Mouse (Mus musculus) adipocyte (in vitro differentiated cells): ENCODE results near the gene Wt1.

Source experiments
- DNase-seq: peaks from one replicate; pipeline ENCODE4 v3.0.0-alpha.2; 2016; ENCODE audit warnings: low spot score

The Wt1 gene

GRCm38 (mm10) chr2:105126279-105126678 lies at the start of gene Wt1:
Gene Wt1 (plus strand): TSS chr2:105126529.
- DNase-seq = no peak

DNA sequence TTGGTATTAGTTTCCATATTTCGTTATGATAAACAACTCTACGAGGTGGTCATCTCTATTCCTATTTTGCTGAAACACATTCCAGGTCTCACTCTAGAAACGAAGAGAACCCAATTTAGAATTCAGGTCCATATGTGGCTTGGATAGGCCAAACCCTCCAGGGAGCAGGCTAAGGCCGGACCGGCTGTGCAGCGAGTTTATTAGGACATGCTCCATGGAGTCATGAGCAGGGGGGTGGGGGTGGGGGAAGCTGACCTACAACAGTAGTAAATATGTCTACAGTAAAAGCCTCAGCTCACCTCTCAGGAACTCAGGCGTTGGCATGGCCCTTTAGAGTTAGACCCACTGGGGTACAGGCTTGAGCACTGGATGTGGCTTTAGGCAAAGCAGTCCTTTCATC lies 49.2 kb upstream of the Wt1 start:
- no peak for DNase-seq

DNA sequence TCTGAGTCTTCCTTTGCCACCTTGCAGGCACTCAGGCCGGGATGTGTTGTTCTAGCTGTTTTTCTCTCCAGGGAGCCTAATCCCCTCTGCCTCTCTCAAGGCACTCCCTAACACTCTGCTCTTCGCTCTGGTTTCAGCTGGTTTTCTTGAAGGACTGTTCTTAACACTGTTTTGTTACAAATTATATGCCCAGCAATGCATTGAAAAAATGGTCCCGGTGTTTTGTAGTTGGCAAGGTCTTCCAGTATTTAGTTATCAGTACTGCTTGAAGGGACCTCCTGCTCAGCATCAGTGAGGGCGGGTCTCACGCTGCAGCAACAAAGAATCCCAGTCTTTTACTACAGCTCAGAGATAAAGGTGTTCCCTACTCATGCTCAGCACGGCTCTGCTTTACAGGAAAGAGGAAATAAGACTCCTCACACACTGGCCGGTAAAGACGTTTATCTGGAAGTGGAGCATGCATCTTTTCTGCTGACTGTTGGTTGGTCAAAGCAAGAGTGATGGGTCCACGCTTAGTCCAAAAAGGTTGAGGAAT lies 44.0 kb upstream of the Wt1 start:
- DNase-seq = no peak

DNA sequence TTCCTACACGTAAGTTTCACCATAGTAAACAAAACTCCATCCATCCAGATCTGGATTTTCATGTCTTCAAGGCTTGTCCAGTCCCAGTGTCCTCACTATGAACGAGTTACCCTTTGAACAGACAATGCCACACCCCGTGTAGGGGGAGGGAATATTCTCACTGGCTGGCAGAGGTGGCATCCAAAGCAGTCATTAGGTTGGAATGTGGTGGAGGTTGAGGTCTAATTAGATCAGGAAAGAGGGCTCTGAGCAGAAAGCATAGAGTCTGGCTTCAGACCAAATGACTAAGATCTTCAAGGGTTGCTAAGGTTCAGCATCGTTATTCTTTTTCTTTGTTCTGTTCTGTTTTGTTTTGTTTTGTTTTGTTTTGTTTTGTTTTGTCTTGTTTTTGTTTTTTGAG lies 42.3 kb upstream of the Wt1 start:
- no peak for DNase-seq

DNA sequence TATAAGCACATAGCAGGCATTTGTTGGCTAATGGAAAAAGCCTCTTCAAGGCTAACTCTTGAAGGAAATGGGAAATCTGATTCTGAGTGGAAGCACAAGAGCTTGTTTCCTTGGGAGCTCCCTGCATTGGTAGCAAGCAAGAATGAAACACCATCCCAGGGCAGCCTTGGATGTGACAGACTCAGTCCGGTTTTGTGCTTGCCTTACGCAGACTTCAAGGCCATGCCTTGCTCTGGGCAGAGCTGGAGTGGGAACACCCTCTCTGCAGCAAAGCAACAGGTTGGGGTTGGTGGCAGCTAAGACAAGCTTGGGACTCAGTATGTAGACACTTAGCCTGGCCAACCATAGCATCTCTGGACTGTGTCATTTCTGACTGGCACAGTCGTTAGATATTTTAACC lies 40.2 kb upstream of the Wt1 start:
- DNase-seq = no peak

- no peak for DNase-seq
These were observed 38.3 kb upstream of the Wt1 start for GRCm38 (mm10) chr2:105088005-105088404.

DNA sequence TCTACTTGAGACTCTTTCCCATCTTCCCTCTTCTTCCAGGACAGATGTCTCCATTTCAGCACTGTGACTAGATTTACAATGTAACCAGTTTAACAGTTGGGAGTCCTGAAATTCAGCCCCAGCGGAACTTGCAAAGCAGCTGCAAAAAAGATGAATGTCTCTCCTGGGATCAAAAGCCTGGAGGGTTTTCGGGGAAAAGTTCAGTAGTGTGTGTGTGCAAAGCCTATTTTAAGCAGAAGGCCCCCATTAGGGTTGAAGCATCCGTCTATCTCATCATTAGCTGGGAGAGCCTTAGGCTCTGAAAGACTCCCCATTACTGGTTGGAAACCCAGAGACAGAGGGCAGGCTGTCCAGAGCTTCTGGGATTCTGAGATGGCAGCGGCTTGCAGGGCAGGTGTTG lies 37.2 kb upstream of the Wt1 start:
- peak; percentile 28 for DNase-seq

DNA sequence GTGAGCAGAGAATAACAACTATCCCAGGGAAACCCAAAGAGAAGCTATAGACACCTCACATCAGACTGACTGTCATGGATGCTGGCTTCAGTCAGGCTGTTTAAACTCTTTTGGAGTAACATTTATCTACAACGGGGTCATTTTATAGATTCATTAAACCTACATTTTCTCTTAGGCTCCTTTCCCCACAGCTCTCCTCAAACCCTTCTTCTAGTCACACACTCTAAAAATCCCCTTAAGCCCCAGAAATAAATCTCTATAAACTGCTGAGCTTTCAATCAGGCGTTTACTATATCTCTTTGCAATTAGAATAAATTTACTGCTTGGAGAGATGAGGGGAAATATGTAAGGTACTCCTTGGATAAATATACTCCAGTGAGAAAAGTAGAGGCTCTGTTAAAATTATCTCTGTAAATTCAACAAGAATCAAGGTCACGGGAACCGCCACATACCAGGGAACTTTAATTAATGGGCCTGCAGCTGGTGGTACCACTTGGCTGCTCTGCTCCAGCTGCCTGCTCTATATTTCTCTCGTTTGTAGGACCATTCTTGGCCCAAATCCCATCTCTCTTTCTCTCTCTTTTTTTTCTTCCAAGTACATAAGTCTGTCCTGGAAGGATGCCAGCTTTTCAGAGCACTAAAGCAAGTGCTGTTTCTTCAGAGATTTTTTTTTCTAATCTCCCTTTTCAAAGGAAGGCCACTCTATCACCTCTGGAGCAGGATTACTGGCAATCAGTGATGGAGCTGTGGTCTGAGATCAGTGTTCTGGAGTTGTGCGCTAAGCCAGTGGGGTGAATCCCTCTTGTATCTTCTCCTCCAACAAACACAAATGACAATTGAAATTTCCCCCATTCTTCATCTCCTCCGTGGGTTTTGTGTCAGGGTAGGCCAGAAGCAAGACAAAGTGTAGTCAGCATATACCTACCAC lies 36.5 kb upstream of the Wt1 start:
- DNase-seq = peak; percentile 64

GRCm38 (mm10) chr2:105090991-105091390 lies 35.3 kb upstream of the Wt1 start:
- peak; percentile 64 for DNase-seq

DNA sequence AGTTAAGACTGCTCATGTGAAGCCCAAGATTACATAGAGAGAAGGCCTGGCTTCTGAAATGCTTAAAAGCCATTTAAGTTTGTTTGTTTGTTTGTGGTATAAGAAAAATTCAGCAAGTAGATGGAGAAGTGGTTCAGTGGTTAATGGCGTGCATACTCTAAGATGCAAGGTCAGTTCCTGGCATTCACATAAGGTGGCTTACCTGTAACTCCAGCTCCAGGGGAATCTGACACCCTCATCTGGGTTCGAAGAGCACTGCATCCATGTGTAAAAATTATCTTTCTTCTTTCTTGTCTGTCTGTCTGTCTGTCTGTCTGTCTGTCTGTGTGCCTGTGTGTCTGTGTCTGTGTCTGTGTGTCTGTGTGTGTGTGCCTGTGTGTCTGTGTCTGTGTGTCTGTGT lies 34.6 kb upstream of the Wt1 start, which contains the start of gene Gm11060:
Gene Gm11060, plus strand, starts transcription at position 301 of the 400 bp plus-strand sequence.
- DNase-seq = no peak

DNA sequence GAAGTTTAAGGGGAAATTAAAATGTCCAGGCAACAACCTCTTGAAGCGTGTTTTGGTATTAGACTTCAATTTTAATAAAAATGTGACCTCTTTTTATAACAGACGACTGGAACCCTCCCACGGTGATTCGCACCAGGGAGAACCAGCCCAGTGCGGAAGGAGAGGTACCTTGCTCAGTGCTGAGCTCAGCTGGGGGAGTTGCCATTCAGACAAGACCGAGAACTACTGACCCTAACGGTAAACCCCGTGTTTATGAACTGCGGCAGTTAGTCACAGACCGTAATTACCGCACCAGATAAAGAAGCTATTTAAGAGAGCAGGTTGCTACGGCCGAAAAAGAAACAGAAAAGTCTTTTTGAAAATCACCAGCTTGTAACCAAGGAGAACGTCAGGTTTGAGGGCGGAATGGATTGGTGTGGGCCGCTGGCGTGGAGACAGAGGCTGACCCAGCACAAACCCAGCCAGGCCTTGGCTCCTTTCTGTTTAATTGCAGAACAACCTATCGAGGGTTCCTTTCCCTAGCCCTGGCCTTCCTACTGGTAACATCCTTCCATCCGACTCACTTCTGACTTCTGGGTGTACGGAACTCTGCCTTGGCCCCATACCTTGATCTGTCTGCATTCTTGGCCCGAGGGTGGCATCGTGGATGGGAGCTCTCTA lies 28.9 kb upstream of the Wt1 start:
- no peak for DNase-seq

GRCm38 (mm10) chr2:105099410-105099809 lies 26.9 kb upstream of the Wt1 start:
- no peak for DNase-seq

GRCm38 (mm10) chr2:105100541-105100940 lies 25.8 kb upstream of the Wt1 start:
- no peak for DNase-seq

DNA sequence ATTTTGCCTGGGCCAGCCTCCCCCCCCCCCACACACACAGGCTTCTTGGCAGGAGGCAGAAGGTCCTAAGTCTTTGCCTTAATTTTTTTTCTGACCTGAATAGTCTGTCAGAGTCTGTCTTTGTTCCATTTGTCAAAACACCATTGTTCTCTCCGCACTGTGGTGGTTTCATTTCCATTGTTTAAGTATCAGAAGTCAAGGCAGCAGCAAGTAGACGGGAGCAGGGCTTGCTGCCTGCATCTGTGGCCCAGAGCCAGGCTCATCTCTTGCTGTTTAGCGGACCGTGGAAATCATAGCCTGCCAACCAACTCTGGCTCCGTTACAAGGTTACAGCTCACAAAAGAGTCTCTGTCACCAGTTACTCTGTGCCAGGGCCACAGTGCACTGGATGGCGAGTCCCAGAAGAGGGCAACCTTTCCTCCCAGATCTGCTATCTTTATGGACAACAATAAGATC lies 17.6 kb upstream of the Wt1 start:
- DNase-seq = peak; percentile 100

GRCm38 (mm10) chr2:105114074-105114473 lies 12.3 kb upstream of the Wt1 start:
- DNase-seq = no peak

DNA sequence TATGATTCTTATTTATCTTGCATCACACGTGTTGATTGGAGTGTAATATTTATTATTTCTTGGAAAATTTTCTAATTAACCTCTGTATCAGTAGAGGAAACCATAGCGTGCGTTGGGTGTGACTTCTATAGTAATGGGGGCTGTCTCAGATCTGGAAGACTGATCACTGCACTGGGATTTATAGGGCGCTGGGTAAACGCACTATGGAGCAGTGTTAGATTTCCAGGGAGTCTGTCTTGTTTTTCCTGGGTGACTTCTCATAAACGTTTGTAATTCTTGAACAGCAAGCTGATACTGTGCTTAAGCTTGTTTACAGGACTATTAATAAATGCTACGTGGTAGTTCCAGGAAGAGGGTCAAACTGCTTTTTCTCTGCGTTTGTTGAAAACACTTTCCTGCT lies 8.7 kb upstream of the Wt1 start:
- DNase-seq = no peak

DNA sequence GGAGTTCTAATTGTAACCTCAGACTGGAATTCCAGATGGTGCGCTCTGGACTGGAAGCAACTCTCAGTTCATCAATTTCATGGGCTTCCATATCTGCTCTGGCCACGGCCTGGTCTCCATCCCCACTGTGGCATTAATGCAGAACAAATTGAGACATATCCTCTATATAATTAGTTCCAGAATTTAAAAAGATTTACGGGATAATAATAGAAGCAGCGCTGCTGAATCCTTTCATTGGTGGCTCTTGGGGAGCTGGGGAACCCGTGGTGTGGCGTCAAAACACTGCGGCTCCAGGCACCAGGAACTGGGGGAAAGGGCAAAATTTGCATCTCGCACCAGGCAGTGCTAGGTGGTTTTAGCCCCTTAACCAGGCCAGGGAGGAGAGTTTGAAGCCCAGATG lies 4.1 kb upstream of the Wt1 start:
- no peak for DNase-seq

- DNase-seq = no peak
These were observed 3.4 kb upstream of the Wt1 start for GRCm38 (mm10) chr2:105122886-105123285.

DNA sequence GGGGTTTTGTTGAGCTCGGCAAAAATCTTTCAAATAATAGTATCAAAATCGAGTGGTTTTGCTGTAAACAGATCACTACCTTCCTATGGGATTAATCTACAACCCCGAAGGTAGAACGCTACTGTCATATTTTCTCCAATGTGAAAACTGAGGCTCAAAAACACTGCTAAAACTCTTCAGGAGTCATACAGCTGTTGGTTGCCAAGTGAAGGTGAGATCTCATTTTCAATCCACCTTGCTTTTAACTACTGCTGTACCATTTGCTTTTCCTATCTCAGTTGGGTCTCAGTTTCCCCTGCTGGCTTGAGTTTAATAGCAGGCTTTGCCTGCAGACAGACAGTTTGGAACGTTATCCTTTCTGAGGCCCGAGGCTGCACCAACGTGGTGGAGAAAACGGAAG lies 2.9 kb upstream of the Wt1 start:
- DNase-seq = no peak

DNA sequence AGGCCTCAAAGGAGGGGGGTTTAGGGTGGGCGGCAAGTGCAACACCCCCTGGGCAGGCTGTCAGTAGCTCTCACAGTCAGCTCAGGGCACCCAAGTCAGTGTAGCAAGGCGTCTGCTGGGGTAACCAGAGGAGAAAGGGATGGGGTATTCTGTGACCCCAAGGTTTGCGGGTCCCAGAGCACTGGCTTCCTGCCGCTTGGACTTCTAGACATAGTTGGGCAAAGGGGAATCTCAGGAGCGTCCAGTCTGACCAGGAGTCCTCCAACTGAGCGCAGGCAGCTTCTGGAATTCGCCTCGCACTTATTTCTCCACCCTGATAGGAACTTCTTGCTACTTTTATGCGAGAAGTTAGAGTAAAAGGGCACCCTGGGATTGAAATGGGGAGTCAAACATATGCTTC lies 2.4 kb upstream of the Wt1 start:
- no peak for DNase-seq

DNA sequence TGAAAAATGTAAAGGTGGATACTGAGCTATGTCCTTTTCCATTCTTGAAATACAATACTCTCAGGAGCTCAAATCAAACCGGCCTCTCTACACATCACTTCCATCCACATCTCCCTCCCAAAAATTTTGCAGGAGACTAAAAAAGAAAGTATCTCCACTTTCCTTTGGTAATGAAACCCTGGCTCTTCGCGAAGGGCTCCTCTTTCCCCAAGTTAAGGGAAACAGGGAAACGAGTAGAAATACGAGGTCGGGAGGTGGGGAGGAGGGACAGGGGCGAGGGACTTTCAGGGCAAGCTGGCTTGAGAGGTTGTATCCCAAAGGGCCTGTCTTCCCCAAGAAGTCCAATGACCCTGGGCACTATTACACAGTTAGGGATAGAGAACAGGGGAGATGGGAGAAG lies 1.9 kb upstream of the Wt1 start:
- no peak for DNase-seq

DNA sequence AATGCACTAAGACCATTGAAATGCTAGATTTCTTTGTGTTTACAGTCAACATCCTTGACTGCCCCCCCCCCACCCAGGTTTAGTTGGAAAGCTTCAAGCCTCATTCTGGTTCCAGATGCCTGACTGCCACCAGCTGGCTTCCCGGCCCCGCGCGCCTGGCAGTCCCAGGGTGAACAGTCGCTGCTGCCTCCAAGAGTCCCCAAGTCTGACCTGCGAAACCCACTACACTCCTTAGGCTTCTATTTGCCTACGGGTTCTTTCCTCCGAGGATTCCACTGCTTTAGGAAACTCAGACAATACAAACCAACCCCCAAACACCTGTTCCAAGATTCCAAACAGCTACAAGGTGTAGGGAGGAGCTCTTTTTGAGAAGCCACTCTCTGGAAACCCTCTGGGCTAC lies 1.1 kb upstream of the Wt1 start:
- no peak for DNase-seq

DNA sequence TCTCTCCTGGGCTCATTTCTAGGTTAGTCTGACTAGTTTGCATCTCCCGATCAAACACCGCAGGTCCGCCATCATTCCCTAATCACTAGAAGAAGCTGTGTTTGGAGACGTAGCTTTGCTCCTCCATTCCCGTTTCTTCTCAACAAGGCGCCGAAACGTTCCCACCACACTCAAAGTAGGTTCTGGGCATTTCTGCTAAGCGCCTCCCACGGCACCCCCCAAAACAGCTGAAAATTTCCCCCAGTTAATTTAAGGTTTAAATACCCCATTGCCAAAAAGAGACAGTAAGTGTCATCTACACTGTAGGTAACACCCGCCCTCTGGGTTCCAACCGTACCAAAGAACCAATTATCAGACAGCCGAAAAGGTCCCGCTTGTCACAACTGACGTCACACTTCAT lies 688 bp upstream of the Wt1 start:
- DNase-seq = no peak
